Mouse (Mus musculus) stomach, postnatal 0 days (tissue): ENCODE data around the gene Ppp1r2.

Experiments used
- CTCF ChIP-seq: IDR thresholded peaks from 2 replicates; pipeline ENCODE4 v1.5.1; 2016; ENCODE audit warnings: antibody characterized with exemption, low read depth, mild to moderate bottlenecking, moderate library complexity
- EP300 ChIP-seq: optimal IDR thresholded peaks from 2 replicates; pipeline ENCODE3; 2016; ENCODE audit warnings: antibody characterized with exemption

DNA sequence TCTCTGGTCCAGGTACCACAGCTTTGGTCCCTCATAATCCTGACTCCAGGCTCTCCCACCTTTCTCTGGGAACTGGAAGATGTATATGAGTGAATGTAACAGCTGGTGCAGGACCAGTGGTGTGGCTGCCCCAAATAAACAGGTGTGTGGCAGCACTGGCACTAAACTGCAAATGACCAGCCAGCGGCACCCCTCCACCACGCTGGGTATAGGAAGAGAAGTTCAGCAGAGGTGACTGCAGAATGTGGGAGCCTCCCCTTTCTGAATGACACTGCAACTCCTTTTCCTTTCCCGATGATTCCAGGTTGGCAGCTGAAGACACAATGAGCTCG is 41.9 kb downstream of the Ppp1r2 start:
- TF ChIP-seq CTCF (no peak), EP300 (no peak)
